Mouse (Mus musculus) liver, embryonic 15.5 days (tissue): ENCODE data around the gene Dnajb14. TPM values are rescaled to one million over a fixed set of nuclear protein-coding genes. Genes with fewer than 3 reads are reported as not detected.
"Not testable (repeated sequence)": the region's sequence is repeated elsewhere in the genome, so short reads cannot be mapped to it uniquely, and the experiment has no call there.

Experiments used
- ATAC-seq: fragments of 200-750 bp; cut with Nextera tagmentation; 2 replicates; pipeline ENCODE4 v1.8.0; 2017; ENCODE audit warnings: moderate number of reproducible peaks, mild to moderate bottlenecking, moderate library complexity; ENCODE audit not compliant: insufficient read depth
- H3K27ac ChIP-seq: fragments of 300-500 bp; sonication (generic); replicated peaks from 2 replicates; pipeline ENCODE4 v1.5.1; 2015; ENCODE audit warnings: mild to moderate bottlenecking, inconsistent platforms
- H3K27me3 ChIP-seq: fragments of 300-500 bp; sonication (generic); 2 replicates; pipeline ENCODE4 v1.6.1; 2015; ENCODE audit warnings: mild to moderate bottlenecking, inconsistent platforms
- H3K36me3 ChIP-seq: fragments of 300-500 bp; sonication (generic); replicated peaks from 2 replicates; pipeline ENCODE4 v1.6.1; 2015; ENCODE audit warnings: moderate library complexity, mild to moderate bottlenecking, inconsistent platforms
- H3K4me1 ChIP-seq: fragments of 300-500 bp; sonication (generic); replicated peaks from 2 replicates; pipeline ENCODE4 v1.6.1; 2015; ENCODE audit warnings: inconsistent platforms
- H3K4me2 ChIP-seq: fragments of 300-500 bp; sonication (generic); 2 replicates; pipeline ENCODE4 v1.6.1; 2015; ENCODE audit warnings: moderate library complexity, mild to moderate bottlenecking, inconsistent platforms
- H3K4me3 ChIP-seq: fragments of 300-500 bp; sonication (generic); replicated peaks from 2 replicates; pipeline ENCODE4 v1.5.1; 2015; ENCODE audit warnings: mild to moderate bottlenecking, inconsistent platforms
- H3K9ac ChIP-seq: fragments of 300-500 bp; sonication (generic); 2 replicates; pipeline ENCODE4 v1.6.1; 2015; ENCODE audit warnings: moderate library complexity, mild to moderate bottlenecking, inconsistent platforms
- H3K9me3 ChIP-seq: fragments of 300-500 bp; sonication (generic); replicated peaks from 2 replicates; pipeline ENCODE4 v1.6.1; 2016; ENCODE audit warnings: inconsistent platforms
- WGBS: fragments of 180-500 bp; shearing (Covaris S2); methylation state at CpG from one replicate; pipeline ENCODE4 v1.1.7; 2015; ENCODE audit warnings: mixed read lengths; ENCODE audit not compliant: insufficient replicate concordance; 5-methylcytosine and 5-hydroxymethylcytosine counted together
- polyA plus RNA-seq: library from polyadenylated mRNA; unstranded; fragments of >200 nt; fragmentation: Nextera tagmentation; extraction: Ambion mirVana; gene quantifications from 2 replicates; pipeline ENCODE4 v1.2.1, GENCODE M21; 2015

The Dnajb14 gene
- polyA plus RNA-seq, 1 experiment from 2014 or later = 3.8 TPM

DNA sequence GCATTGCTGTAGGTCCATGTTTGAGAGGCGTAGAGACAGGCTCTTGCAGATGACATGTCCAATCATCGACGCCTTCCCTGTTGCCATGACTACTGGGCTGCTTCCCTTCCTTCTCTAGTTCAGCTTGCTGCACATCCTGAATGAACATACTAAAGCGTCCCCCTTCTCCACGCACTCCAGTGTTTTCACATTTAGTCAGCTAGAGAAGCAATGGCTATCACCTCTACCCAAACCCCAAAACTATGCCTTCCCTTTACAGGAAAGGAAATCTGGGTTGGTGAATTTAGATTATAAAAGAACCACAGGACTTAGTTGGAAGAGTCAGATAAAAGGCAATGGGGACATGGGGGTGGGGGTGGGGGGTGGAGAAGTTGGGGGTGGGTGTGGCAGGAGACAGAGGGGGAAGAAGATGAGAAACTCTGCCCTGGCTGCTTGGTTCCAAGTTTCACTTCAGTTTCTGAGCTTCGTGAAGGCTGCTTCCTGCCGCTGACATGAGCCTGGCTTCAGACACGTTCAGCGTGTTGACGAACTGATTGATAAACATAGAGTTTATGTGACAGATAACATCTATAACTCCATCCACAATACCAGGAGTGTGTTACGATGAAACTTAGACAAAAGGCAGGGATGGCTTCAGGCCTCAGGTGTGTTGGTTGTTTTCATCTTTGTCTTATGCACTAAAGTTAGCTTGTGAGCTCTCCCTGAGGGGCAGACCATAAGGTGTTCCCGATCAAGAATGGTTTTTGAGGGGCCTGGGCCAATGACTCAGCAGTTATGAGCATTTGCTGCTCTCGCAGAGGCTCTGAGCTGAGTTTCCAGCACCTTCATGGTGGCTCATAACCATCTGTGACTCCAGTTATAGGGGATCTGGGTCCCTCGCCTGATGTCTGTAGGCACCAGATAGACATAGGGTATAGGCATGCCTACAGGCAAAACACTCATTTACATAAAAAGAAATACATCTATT is 85.7 kb downstream of the Dnajb14 start:
- Histone ChIP-seq H3K4me2 (peak overlapping the region; percentile 52), H3K9ac (no peak overlapping the region), H3K27me3 (no peaks in the 10 kb centered on the region), H3K4me3 (0 out of 2 replicates have a peak overlapping the region, but pooled peaks have one; percentile 6), H3K27ac (peak overlapping the region; percentile 85), H3K36me3 (peaks cover 14% of the 10 kb centered on the region; the same call in 1 of the 2 replicates), H3K9me3 (no peaks in the 10 kb centered on the region), H3K4me1 (peaks cover 96% of the 10 kb centered on the region)
- WGBS = 10% methylated on average over 14 of the region's 14 CpGs
- peak; percentile 12 for ATAC-seq

DNA sequence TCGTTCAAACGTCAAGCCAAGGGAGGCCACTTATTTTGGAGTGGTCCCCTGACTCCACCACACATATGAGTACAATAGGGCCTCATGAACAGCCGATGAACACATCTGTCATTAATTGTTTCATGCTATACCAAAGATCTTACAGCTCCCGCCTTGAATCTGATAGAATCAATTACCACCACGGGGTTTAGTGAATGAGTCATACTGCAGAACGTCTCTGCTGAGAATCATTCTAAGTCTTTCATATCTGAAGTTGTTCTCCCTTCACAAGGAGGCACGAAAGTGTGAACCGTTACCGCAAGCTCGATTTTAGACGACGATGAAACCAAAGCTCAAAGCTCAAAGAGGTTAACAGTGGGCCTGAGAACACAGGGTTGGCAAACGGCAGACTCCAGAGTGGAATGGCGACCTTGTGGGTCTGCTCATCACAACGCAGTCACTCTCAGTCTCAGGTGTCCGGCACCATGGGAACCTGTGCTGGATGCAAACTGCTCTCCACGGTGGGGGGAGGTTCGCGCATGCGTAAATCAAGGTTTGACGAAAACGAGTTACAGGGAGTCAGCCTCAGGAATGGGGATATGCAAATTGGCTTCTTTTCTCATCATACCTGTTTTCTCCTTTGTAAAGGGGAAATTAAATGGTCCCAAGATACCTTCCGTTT is 86.9 kb downstream of the Dnajb14 start:
- Histone ChIP-seq H3K27me3 (no peaks in the 10 kb centered on the region), H3K4me1 (peaks cover 95% of the 10 kb centered on the region), H3K9me3 (no peaks in the 10 kb centered on the region), H3K9ac (no peak overlapping the region), H3K36me3 (0 out of 2 replicates have a peak, but pooled peaks cover 2% of the 10 kb centered on the region), H3K4me3 (no peak overlapping the region), H3K27ac (peak overlapping the region; percentile 85), H3K4me2 (no peak overlapping the region)
- ATAC-seq = no peak
- WGBS = 56% methylated on average over 23 of the region's 23 CpGs

DNA sequence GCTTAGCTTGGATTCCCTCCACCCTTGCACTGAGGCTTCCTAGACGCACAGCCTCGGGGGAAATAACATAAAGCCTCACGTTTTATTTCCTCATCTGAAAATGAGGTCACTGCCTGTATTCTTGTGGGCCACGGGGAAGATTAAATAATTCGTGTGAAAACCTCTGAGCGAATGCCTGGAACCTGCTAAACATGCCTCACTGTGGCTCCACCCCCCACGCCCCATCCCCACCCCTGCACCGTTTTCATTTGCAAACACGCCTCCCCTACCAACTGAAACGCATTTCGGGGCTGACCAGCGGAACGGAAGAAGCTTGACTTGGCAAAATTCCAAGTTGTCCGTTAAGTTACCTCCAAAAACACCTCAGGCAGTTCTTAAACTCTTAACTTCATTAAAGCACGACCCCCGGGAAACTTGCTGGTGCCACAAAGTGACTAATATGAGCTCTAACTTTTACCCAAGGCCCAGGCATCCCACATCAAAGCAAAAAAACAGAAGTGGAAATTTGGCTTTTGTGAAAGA is 88.1 kb downstream of the Dnajb14 start:
- H3K27me3 ChIP-seq = no peaks in the 10 kb centered on the region
- peak overlapping the region; percentile 22 for H3K4me3 ChIP-seq
- no peak for ATAC-seq
- peak overlapping the region; percentile 65 for H3K27ac ChIP-seq
- peak overlapping the region; percentile 59 for H3K4me2 ChIP-seq
- H3K9ac ChIP-seq = peak overlapping the region; percentile 18; the same call in 1 of the 2 replicates
- H3K4me1 ChIP-seq = peaks cover 84% of the 10 kb centered on the region
- no peaks in the 10 kb centered on the region for H3K9me3 ChIP-seq
- 5% methylated on average over 16 of the region's 16 CpGs for WGBS
- H3K36me3 ChIP-seq = peaks cover 9% of the 10 kb centered on the region; the same call in 1 of the 2 replicates

DNA sequence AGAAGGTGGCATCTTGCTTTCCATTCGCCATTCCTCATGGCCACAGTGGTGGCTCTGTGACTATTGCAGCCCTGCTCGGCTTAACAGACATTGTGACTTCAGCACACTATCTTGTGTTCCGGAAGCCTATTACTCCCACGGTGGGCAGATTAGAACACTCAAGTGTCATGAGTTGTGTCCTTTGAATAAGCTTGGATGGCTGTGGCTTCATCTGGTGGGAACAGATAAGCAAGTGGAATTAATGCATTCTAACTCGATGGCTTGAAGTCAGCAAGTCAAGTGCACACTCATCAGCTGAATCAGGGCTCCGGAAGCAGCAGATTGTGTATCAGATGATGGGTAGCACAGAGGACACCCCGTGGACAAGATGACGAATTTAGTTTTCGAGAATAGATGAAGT is 90.4 kb downstream of the Dnajb14 start:
- Histone ChIP-seq H3K4me3 (no peak overlapping the region), H3K9me3 (no peaks in the 10 kb centered on the region), H3K27ac (peak overlapping the region; percentile 80), H3K27me3 (no peaks in the 10 kb centered on the region), H3K4me1 (peaks cover 74% of the 10 kb centered on the region), H3K4me2 (peak overlapping the region; percentile 42), H3K36me3 (peaks cover 26% of the 10 kb centered on the region), H3K9ac (no peak overlapping the region)
- peak; percentile 85 for ATAC-seq
- WGBS = 21% methylated on average over 9 of the region's 9 CpGs

DNA sequence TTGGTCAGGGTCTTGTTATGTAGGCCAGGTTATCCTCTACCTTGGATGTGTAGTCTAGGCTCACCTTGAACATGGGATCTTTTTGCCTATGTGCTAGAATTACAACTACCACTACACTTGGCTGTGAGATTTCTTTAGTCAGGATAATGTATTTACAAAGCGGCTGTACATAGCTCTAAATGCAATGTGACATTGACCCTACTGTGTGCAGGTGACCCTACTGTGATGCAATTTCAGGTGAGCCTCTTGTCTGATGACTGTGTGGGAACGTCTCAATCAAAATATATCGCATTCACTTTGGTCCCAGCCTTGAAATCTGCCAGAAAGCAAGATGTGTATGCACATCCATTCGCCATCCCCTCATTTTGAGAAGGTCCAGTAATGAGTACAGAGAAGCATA is 90.9 kb downstream of the Dnajb14 start:
- peak overlapping the region; percentile 80 for H3K27ac ChIP-seq
- no peaks in the 10 kb centered on the region for H3K9me3 ChIP-seq
- H3K27me3 ChIP-seq = no peaks in the 10 kb centered on the region
- ATAC-seq = no peak
- H3K36me3 ChIP-seq = peaks cover 26% of the 10 kb centered on the region
- WGBS = 80% methylated on average over 4 of the region's 4 CpGs
- H3K4me3 ChIP-seq = no peak overlapping the region
- H3K9ac ChIP-seq = no peak overlapping the region
- peaks cover 70% of the 10 kb centered on the region for H3K4me1 ChIP-seq
- no peak overlapping the region for H3K4me2 ChIP-seq

DNA sequence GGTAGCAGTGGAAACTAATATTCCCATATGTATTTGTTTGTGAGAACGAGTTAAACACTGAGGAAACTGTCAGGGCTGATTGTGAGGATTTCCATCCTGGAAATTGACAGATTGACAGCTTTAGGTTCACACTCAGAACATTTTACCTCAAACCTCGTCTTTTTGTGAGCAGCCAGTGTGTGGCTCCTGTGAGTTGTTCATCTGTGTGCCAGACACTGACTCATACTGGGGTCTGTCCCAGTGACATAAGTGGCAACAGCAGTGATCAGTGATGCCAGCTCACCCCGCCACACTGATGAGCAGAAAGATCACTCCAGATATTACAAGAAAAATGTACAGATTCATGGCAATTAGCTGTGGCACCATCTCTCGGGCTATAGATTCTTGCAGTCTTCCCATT is 92.0 kb downstream of the Dnajb14 start:
- Histone ChIP-seq H3K9ac (no peak overlapping the region), H3K9me3 (no peaks in the 10 kb centered on the region), H3K4me2 (no peak overlapping the region), H3K27me3 (no peaks in the 10 kb centered on the region), H3K27ac (no peak overlapping the region), H3K4me1 (peaks cover 66% of the 10 kb centered on the region), H3K4me3 (no peak overlapping the region), H3K36me3 (peaks cover 32% of the 10 kb centered on the region)
- no peak for ATAC-seq
- WGBS = 62% methylated on average over 4 of the region's 4 CpGs

DNA sequence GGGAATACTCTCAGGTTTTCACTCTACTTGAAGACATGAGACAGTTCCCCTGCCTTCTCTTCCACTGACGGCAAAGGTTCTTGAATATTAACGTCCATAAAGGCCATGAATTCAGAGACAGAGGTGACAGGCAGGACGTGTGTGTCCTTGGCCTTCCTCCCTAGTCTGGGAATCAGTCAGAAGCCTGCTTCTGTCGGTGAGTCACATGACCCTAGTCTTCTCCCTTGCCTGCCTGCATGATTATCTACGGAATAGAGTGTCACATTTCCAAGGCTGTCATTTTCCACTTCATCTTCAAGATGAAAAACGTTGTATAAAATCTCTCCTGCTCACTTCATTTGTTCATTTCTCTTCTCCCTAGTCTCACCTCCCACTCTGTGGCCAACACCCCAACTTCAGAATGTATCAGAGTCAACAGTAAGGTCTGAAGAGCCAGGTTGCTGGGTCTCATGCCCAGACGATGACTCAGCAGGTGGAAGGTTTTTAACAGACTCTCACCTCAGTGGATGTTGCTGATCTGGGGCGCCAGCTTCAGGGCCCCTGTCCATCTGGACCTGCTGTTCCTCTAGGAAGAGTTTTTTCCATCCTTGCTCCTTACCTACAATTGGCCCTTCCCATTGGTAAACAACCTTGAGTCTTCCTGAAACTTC is 94.4 kb downstream of the Dnajb14 start:
- Histone ChIP-seq H3K4me1 (peaks cover 45% of the 10 kb centered on the region), H3K27me3 (no peaks in the 10 kb centered on the region), H3K9me3 (no peaks in the 10 kb centered on the region), H3K4me2 (no peak overlapping the region), H3K4me3 (no peak overlapping the region), H3K36me3 (peaks cover 50% of the 10 kb centered on the region), H3K9ac (no peak overlapping the region), H3K27ac (peak overlapping the region; percentile 31; the same call in 1 of the 2 replicates)
- 47% methylated on average over 8 of the region's 8 CpGs for WGBS
- ATAC-seq = no peak

DNA sequence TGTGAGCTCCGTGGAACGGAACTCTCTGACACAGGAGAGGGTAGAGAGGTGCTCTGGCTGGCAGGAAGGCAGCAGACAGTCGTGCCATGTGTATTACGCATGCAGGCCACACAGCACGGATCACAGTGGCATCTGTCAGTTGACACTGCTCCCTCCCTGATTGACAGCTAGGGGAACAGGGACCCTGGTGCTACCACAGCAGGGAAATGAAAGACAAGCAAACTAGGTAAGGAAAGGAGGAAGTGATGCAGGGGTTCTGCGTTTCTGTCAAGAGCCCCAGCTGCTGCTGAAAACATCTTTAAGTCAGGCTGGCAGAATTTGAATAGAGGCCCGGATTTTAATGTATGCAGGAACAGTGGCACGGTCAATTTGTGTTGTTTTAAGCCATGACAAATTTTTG is 96.0 kb downstream of the Dnajb14 start:
- no peaks in the 10 kb centered on the region for H3K27me3 ChIP-seq
- peaks cover 53% of the 10 kb centered on the region for H3K36me3 ChIP-seq
- H3K4me3 ChIP-seq = no peak overlapping the region
- WGBS = 60% methylated on average over 8 of the region's 8 CpGs
- H3K9ac ChIP-seq = no peak overlapping the region
- H3K9me3 ChIP-seq = no peaks in the 10 kb centered on the region
- no peak overlapping the region for H3K4me2 ChIP-seq
- H3K27ac ChIP-seq = peak overlapping the region; percentile 41; the same call in 1 of the 2 replicates
- peaks cover 45% of the 10 kb centered on the region for H3K4me1 ChIP-seq
- ATAC-seq = no peak

DNA sequence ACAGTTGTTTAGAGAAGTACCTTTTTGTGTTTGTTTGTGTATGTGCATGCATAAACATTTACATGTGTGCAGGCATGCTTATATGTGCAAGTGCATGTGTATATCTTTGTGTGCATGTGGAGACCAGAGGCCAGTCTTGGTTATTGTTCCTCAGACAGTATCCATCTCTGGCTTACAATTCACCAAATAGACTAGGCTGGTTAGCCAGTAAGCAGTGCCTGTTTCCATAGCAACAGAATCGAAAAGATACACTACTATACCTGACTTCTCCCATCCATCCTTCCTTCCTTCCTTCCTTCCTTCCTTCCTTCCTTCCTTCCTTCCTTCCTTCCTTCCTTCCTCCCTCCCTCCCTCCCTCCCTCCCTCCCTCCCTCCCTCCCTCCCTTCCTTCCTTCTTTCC is 96.5 kb downstream of the Dnajb14 start:
- not testable (repeated sequence) for H3K4me2 ChIP-seq, ATAC-seq

More for the DNA sequence above, 96.5 kb downstream of the Dnajb14 start:
- 45% methylated on average over 1 of the region's 1 CpGs for WGBS
- not testable (repeated sequence) for H3K4me3 ChIP-seq, H3K9me3 ChIP-seq, H3K9ac ChIP-seq, H3K27me3 ChIP-seq
- Histone ChIP-seq H3K27ac (peak overlapping the region; percentile 41; the same call in 1 of the 2 replicates), H3K36me3 (peaks cover 53% of the 10 kb centered on the region), H3K4me1 (peaks cover 48% of the 10 kb centered on the region)
